Mouse (Mus musculus) neural tube, embryonic 15.5 days (tissue): ENCODE results near the gene Lrig1. TPM values are rescaled to one million over a fixed set of nuclear protein-coding genes. Genes with fewer than 3 reads are reported as not detected.

ENCODE experiments used
- ATAC-seq: fragments of 200-750 bp; cut with Nextera tagmentation; 2 replicates; pipeline ENCODE4 v1.8.0; 2017; ENCODE audit warnings: mild to moderate bottlenecking, moderate TSS enrichment, moderate library complexity; ENCODE audit not compliant: low FRiP score
- H3K27ac ChIP-seq: fragments of 300-500 bp; sonication (generic); replicated peaks from 2 replicates; pipeline ENCODE4 v1.5.1; 2015; ENCODE audit warnings: mild to moderate bottlenecking, inconsistent platforms
- H3K27me3 ChIP-seq: fragments of 300-500 bp; sonication (generic); replicated peaks from 2 replicates; pipeline ENCODE4 v1.6.1; 2015; ENCODE audit warnings: inconsistent platforms
- H3K36me3 ChIP-seq: fragments of 300-500 bp; sonication (generic); 2 replicates; pipeline ENCODE4 v1.6.1; 2015; ENCODE audit warnings: inconsistent platforms
- H3K4me1 ChIP-seq: fragments of 300-500 bp; sonication (generic); 2 replicates; pipeline ENCODE4 v1.6.1; 2015; ENCODE audit warnings: inconsistent platforms
- H3K4me2 ChIP-seq: fragments of 300-500 bp; sonication (generic); 2 replicates; pipeline ENCODE4 v1.6.1; 2015; ENCODE audit warnings: inconsistent platforms, mild to moderate bottlenecking, moderate library complexity
- H3K4me3 ChIP-seq: fragments of 300-500 bp; sonication (generic); replicated peaks from 2 replicates; pipeline ENCODE4 v1.5.1; 2015; ENCODE audit warnings: mild to moderate bottlenecking, inconsistent platforms
- H3K9ac ChIP-seq: fragments of 300-500 bp; sonication (generic); replicated peaks from 2 replicates; pipeline ENCODE4 v1.6.1; 2015; ENCODE audit warnings: mild to moderate bottlenecking, inconsistent platforms
- H3K9me3 ChIP-seq: fragments of 300-500 bp; sonication (generic); replicated peaks from 2 replicates; pipeline ENCODE4 v1.6.1; 2016; ENCODE audit warnings: inconsistent platforms
- WGBS: fragments of 180-500 bp; shearing (Covaris S2); methylation state at CpG from one replicate; pipeline ENCODE4 v1.1.7; 2015; ENCODE audit warnings: mixed read lengths; 5-methylcytosine and 5-hydroxymethylcytosine counted together
- polyA plus RNA-seq: library from polyadenylated mRNA; unstranded; fragments of >200 nt; fragmentation: Nextera tagmentation; extraction: Ambion mirVana; gene quantifications from 2 replicates; pipeline ENCODE4 v1.2.1, GENCODE M21; 2015

Gene Lrig1
- polyA plus RNA-seq, 1 experiment from 2014 or later, result 14.5 TPM

DNA sequence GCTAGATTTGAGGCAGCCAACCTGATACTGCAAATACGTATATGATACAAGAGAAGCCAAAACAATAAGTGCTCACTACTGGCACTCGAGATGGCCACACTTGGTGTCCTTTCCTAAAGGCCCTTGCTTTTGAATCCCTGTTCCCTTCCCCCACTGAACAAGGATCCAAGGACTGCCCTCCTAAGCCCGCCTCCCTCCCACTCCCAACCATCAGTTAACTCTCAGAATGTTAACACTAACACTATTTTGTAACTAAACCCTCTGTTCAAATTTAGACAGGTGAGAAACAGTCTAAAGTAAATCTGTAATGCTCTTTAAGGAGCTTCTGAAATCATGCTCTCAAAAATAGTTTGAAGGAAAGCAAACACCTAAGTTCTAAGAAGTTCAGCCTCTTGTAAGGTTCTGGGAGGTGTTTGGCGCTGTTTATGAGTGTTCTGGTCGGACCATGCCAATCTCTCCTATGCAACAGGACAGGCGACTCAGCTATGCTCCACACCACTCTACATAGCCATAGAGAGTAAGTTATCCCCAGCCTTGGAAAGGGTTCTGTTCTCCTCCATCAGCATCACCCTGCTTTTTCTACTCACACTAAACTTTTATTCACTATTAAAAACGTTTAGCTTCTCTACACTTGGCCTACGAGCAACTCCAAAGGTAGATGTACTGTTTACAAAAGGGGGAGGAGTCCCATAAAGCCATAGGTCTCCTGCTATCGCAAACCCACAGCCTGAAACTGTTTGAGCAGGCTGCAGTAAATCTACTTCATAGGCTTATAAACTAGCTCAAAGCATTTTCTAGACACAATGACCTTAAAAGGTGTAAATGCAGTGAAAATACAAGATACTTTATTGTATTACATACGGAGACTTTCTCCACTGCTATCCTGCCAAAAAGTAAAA, 3.5 kb downstream of the Lrig1 start:
- H3K9me3 ChIP-seq, result no peaks in the 10 kb centered on the region
- H3K4me1 ChIP-seq, result peaks cover 64% of the 10 kb centered on the region
- peak overlapping the region; percentile 87 for H3K4me2 ChIP-seq
- H3K27me3 ChIP-seq, result no peaks in the 10 kb centered on the region
- peak overlapping the region; percentile 94 for H3K4me3 ChIP-seq
- no peak for ATAC-seq
- H3K27ac ChIP-seq, result 0 out of 2 replicates have a peak overlapping the region, but pooled peaks have one; percentile 13
- no peak overlapping the region for H3K9ac ChIP-seq
- WGBS, result 33% methylated on average over 10 of the region's 10 CpGs
- no peaks in the 10 kb centered on the region for H3K36me3 ChIP-seq

DNA sequence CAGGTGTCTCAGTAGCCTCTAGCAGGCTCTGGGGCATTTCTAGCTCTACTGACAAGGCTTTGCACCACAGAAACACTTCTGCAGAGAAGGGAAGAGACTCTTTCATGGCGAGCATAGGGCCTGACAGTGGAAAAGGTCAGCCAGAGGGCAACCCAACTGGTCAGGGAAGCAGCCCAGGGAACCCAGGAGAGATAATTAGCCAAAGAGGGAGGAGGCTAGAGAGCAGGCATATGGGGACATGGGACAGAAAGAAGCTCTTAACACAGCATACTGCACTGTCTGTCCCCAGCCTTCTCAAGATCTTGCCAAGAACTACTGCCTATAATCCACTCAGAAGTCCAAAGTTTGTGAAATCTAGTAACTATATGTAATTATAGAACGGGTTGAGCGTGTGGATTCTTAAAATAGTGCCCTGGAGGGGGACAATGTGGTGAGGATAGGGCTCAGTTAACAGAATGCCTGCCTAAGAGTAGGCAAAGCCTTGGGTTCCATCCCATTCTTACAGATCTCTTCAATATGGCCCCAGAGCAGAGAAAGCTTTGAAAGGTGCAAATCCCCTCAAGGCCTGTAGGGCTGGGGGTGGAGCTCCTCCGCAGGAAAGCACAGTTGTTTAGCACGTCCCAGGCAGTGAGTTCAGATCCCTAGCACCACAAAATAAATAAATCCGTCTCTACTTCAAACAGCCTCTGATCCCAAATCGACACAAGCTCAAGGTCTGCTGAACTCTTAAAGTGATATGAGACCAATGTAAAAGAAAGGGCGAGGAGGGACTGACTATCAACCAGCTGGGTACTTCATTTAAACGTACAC, 4.6 kb downstream of the Lrig1 start:
- H3K36me3 ChIP-seq, result no peaks in the 10 kb centered on the region
- H3K27ac ChIP-seq, result peak overlapping the region; percentile 13
- peak overlapping the region; percentile 94 for H3K4me3 ChIP-seq
- H3K4me1 ChIP-seq, result peaks cover 56% of the 10 kb centered on the region
- H3K9ac ChIP-seq, result no peak overlapping the region
- no peaks in the 10 kb centered on the region for H3K9me3 ChIP-seq
- no peak for ATAC-seq
- H3K4me2 ChIP-seq, result peak overlapping the region; percentile 87
- no peaks in the 10 kb centered on the region for H3K27me3 ChIP-seq
- 46% methylated on average over 9 of the region's 9 CpGs for WGBS

DNA sequence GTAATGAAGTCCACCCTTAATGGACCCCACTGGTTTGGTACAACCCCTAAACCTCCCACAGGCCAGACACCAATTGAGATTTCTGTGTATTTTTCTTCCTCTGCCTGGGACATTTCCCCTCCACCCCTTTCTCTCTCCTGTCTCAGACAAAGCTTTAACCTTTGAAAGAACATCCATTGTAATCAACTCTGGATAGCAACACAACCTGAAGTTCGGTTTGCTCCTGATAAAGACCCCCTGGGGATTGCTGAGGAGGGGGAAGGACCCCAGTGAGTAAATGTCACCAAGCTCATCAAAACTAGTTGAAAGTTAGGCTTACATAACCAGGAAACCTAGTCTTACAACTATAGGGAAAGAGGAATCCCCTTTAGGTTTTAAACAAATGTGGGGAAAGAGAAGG, 5.5 kb downstream of the Lrig1 start:
- H3K27ac ChIP-seq, result no peak overlapping the region
- no peaks in the 10 kb centered on the region for H3K9me3 ChIP-seq
- no peaks in the 10 kb centered on the region for H3K27me3 ChIP-seq
- H3K4me3 ChIP-seq, result no peak overlapping the region
- no peaks in the 10 kb centered on the region for H3K36me3 ChIP-seq
- ATAC-seq, result no peak
- no peak overlapping the region for H3K9ac ChIP-seq
- H3K4me1 ChIP-seq, result peaks cover 61% of the 10 kb centered on the region
- peak overlapping the region; percentile 87 for H3K4me2 ChIP-seq
- 10% methylated on average over 1 of the region's 1 CpGs for WGBS

DNA sequence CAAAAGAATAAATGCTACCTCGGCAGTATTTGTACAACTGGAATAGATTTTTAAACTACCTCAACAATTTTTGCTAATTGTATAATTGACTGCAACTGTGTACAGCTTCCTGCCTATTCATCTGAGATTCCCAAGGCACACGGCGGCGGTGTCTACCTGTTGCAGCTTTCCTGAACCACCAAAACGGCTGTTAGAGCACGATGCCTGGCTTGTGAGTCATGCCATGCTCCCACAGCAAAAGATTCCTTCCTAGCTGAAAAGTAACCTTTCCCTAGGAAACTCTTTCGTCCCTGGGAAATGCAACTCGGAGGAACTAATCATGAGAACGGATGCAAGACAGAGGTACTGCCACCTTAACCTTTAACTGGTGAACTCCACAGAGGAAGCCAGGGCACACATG, 6.9 kb downstream of the Lrig1 start:
- H3K27me3 ChIP-seq, result no peaks in the 10 kb centered on the region
- peak overlapping the region; percentile 87 for H3K4me2 ChIP-seq
- no peaks in the 10 kb centered on the region for H3K9me3 ChIP-seq
- no peak for ATAC-seq
- WGBS, result 81% methylated on average over 9 of the region's 9 CpGs
- H3K9ac ChIP-seq, result no peak overlapping the region
- H3K27ac ChIP-seq, result no peak overlapping the region
- H3K4me3 ChIP-seq, result no peak overlapping the region
- no peaks in the 10 kb centered on the region for H3K36me3 ChIP-seq
- H3K4me1 ChIP-seq, result peaks cover 57% of the 10 kb centered on the region

DNA sequence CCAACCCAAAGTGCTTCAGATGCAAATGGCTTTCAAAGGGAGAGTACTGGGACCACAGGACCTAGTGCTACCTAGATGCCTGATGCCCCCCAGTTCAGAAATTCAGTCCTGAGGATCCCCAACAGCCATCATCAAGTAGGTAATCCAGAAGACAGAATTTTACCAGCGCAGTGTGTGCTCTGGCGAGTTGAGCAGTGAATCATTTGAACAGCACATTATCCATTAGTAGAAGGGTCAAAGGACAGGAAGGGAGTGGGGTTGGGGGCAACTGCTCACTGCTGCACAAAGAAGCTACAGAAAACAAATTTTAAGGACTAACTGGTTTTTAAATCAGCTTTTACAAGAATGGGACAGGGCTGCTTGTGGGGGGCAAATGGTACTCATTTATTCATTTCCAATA, 8.0 kb downstream of the Lrig1 start:
- H3K27me3 ChIP-seq, result no peaks in the 10 kb centered on the region
- no peak overlapping the region for H3K9ac ChIP-seq
- peak overlapping the region; percentile 87 for H3K4me2 ChIP-seq
- H3K4me1 ChIP-seq, result peaks cover 52% of the 10 kb centered on the region
- H3K27ac ChIP-seq, result no peak overlapping the region
- no peaks in the 10 kb centered on the region for H3K9me3 ChIP-seq
- H3K36me3 ChIP-seq, result no peaks in the 10 kb centered on the region
- 30% methylated on average over 2 of the region's 2 CpGs for WGBS
- no peak overlapping the region for H3K4me3 ChIP-seq
- no peak for ATAC-seq

DNA sequence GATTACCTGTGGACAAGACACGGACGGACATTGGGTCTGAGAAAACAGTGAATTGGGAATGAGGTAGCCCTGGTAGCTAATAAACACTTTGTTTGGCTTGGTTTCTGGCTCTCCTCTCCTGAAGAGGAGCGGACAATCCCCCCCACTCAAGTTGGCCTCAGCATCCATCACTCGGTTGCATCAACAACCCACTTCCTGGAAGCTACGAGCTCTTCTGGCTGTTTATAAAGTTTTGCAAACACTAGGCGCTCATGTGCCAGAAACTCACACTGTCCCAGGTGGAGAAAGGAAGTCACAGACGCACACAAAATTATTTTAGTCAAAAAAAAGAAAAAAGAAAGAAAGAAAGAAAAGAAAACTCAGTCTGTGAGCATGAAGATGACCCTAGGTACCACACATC, 9.7 kb downstream of the Lrig1 start:
- Histone ChIP-seq H3K36me3 (no peaks in the 10 kb centered on the region), H3K4me2 (0 out of 2 replicates have a peak overlapping the region, but pooled peaks have one; percentile 6), H3K9me3 (no peaks in the 10 kb centered on the region), H3K4me1 (peaks cover 46% of the 10 kb centered on the region), H3K9ac (no peak overlapping the region), H3K4me3 (no peak overlapping the region), H3K27me3 (no peaks in the 10 kb centered on the region), H3K27ac (no peak overlapping the region)
- 78% methylated on average over 7 of the region's 7 CpGs for WGBS
- ATAC-seq, result no peak

DNA sequence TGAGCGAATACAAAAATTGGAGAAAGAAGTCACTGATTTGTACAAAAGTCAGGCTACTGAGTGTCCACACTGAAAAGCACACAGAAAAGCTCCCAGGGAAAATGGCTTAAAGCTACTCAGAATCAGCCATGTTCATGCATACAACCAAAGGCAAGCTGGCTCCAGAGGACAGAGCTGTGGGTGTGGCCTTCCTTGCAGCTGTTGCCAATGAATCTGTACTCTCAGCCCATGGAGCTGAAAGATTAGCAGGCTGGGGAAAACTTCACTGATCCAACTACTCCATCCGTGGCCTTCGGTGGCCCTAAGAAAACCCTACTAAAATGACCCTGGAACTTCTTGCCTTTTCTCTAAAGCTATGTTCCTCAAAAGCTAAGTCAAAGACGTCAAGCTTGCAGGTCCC, 11.2 kb downstream of the Lrig1 start:
- Histone ChIP-seq H3K27ac (no peak overlapping the region), H3K9me3 (no peaks in the 10 kb centered on the region), H3K4me2 (no peak overlapping the region), H3K27me3 (no peaks in the 10 kb centered on the region), H3K4me3 (no peak overlapping the region), H3K4me1 (peaks cover 51% of the 10 kb centered on the region), H3K9ac (no peak overlapping the region), H3K36me3 (no peaks in the 10 kb centered on the region)
- no peak for ATAC-seq
- WGBS, result 73% methylated on average over 4 of the region's 4 CpGs

DNA sequence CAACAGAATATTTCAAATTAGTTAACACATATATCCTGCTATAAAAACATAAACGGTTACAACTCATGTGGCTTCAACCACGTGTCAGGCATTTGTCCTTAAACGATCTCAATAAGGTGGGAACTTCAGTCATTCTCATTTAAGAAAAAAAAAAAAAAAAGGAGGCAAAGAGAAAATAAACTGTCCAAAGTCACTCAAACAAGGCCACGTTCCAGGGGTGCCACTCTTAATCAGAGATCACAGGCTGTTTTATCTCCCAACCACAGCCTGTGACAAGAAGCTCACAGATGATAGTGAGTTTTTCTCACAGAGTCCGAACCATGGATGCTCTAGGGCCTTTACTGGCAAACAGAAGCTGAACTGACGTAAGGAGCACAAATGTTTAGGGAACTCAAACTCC, 13.9 kb downstream of the Lrig1 start:
- no peak overlapping the region for H3K4me2 ChIP-seq
- no peak for ATAC-seq
- 60% methylated on average over 6 of the region's 6 CpGs for WGBS
- no peak overlapping the region for H3K4me3 ChIP-seq
- no peaks in the 10 kb centered on the region for H3K9me3 ChIP-seq
- H3K27me3 ChIP-seq, result no peaks in the 10 kb centered on the region
- peaks cover 52% of the 10 kb centered on the region for H3K4me1 ChIP-seq
- no peak overlapping the region for H3K9ac ChIP-seq
- no peaks in the 10 kb centered on the region for H3K36me3 ChIP-seq
- no peak overlapping the region for H3K27ac ChIP-seq

DNA sequence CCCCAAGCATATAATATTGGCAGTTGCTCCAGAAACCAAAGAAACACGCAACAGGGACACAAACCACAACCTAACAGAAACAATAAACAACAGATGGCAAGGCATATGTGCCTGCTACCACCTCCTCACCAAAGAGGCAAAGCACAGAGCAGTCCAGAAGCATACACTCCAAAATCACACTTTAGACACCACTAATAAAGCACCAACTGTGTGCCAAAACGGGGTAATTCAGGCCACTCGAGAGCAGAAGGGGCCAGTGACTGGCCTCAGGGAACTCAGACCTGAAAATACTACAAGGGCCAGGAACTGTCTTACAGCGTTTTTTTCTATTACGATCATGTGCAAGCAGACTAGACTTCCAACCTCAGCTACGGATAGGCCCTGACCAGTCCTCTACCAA, 14.3 kb downstream of the Lrig1 start:
- Histone ChIP-seq H3K9ac (no peak overlapping the region), H3K36me3 (no peaks in the 10 kb centered on the region), H3K27me3 (no peaks in the 10 kb centered on the region), H3K9me3 (no peaks in the 10 kb centered on the region), H3K4me1 (peaks cover 56% of the 10 kb centered on the region), H3K4me3 (no peak overlapping the region), H3K4me2 (no peak overlapping the region), H3K27ac (no peak overlapping the region)
- ATAC-seq, result no peak
- 66% methylated on average over 6 of the region's 6 CpGs for WGBS

DNA sequence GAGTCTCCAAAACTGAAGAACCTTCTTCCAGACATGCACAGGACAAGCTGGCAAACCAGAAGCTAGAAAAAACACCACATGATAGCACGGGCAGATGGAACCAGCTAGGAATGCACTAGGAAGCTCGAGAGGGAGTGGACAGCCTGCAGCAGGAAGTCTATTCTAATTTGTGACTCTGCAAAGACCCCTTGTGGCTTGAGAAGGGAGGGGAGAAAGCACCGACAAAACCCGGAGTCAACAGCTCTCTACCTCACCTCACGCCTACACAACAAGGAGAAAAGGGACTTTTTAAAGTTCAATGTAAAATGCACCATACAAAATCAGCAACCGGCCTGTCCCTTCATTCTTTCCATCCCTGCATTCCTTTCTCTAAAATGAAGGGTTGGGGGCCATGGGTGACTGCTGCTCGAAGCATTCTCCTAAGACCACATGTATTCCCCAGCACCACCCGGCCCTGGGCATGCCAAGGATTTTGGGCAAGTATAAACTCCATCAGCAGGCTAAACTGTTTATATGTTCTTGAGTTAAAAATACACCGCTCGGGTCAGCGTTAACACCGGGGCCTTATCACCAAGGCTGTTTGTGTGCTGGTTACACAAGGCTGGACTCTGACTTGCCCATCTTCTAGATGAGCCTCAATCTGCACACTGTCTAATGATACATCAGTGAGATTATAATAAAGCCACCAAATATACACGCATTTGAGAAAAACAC, 15.0 kb downstream of the Lrig1 start:
- ATAC-seq, result no peak
- no peak overlapping the region for H3K4me3 ChIP-seq
- H3K27ac ChIP-seq, result no peak overlapping the region
- H3K9me3 ChIP-seq, result no peaks in the 10 kb centered on the region
- H3K4me2 ChIP-seq, result 0 out of 2 replicates have a peak overlapping the region, but pooled peaks have one; percentile 7
- peaks cover 53% of the 10 kb centered on the region for H3K4me1 ChIP-seq
- H3K27me3 ChIP-seq, result no peaks in the 10 kb centered on the region
- H3K9ac ChIP-seq, result no peak overlapping the region
- WGBS, result 56% methylated on average over 13 of the region's 13 CpGs
- no peaks in the 10 kb centered on the region for H3K36me3 ChIP-seq

DNA sequence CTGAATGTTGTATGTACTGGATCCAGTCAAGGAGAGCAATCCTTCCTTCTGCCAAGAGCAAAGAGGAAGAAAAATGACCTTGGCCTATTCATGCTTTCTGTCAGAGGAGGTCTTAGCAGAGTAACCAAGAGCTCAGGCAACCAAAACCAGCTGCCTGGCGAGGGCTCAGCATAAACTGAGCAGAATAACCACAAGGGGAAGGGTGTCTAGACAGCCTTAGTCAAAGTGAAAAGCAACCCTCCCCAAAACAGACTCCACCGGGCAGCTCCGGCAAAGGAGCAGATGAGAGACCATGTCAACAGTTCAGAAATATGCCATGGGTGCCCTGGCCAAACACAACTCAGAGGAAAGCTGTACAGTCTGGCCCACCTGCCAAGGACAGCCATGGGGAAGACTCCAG, 16.3 kb downstream of the Lrig1 start:
- peak overlapping the region; percentile 37 for H3K27ac ChIP-seq
- peak overlapping the region; percentile 20 for H3K4me2 ChIP-seq
- H3K4me3 ChIP-seq, result no peak overlapping the region
- H3K9me3 ChIP-seq, result no peaks in the 10 kb centered on the region
- no peak overlapping the region for H3K9ac ChIP-seq
- ATAC-seq, result no peak
- 71% methylated on average over 3 of the region's 3 CpGs for WGBS
- H3K4me1 ChIP-seq, result peaks cover 51% of the 10 kb centered on the region
- no peaks in the 10 kb centered on the region for H3K27me3 ChIP-seq
- H3K36me3 ChIP-seq, result no peaks in the 10 kb centered on the region
